Mouse (Mus musculus) CD4-positive, CD25-positive, alpha-beta regulatory T cell, adult 4 months (primary cell): ENCODE data around the gene Syce3. TPM values are rescaled to one million over a fixed set of nuclear protein-coding genes. Genes with fewer than 3 reads are reported as not detected.

Experiments used
- ATAC-seq: one replicate; pipeline ENCODE4 v1.8.0; 2017
- polyA plus RNA-seq, 2 experiments: library from polyadenylated mRNA; unstranded; fragments of 100-300 nt; shearing (Covaris generic); gene quantifications; one replicate each; pipeline ENCODE4 v1.2.1; 2017

Gene Syce3
- polyA plus RNA-seq, 2 experiments from 2014 or later = not detected

- no peak for ATAC-seq
These were observed 11.6 kb upstream of the Syce3 start for GRCm38 (mm10) chr15:89421938-89422337.

DNA sequence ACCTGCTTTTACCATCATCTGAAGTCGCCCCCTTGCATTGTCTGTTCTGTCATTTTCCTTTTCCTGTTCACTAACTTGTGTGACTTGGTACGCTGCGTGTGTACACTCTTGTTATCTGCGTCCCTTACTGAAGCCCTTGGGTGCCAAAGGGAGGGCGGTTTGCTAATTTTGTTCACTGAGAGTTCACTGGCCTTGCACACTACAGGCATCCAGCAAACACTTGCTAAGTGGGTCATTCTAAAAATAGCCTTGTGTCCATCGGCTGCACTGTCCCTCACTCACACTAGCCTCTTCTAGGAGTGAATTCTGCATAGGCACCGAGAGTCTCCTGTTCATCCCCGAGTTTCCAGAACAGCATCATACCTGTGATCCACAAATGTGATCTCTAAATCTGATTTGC, 5.0 kb upstream of the Syce3 start:
- no peak for ATAC-seq

- ATAC-seq = no peak
These were observed 3.6 kb downstream of the Syce3 start for GRCm38 (mm10) chr15:89406691-89407090.

- no peak for ATAC-seq
These were observed 5.3 kb downstream of the Syce3 start for GRCm38 (mm10) chr15:89404831-89405623.

GRCm38 (mm10) chr15:89402471-89402870, 7.8 kb downstream of the Syce3 start:
- no peak for ATAC-seq

DNA sequence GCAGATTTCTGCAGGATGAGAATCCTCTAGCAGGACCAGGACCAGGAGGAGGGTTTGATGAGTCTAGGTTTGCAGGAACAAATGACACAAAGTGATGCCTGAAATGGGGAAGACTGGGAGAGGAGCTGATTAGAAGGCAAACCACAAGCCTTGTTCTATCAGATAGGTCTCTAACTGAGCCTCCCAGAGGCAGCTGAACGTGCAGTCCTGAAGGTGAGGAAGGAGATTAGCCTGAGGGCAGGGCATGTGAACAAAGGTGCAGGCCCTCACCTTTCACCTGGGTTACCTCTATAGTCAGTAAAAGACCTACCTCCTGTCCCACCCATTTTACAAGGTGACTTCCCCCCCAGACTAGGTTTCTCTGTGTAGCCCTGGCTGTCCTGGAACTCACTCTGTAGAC, 10.6 kb downstream of the Syce3 start:
- no peak for ATAC-seq

DNA sequence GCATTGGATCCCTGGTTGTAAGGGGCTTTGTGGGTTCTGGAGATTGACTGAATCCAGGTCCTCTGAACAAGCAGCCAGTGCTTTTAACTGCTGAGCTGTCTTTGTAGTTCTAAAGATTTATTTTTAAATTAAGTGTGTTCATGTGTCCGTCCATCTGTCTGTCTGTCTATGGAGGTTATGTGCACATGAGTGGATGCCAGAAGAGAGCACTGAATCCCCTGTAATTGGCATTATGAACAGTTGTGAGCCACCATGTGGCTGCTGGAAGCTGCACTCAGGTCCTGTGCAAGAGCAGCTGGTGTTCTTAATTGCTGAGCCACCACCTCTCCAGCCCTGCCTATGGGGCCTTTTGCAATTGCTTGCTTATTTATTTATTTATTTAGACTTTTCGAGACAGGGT, 12.2 kb downstream of the Syce3 start:
- no peak for ATAC-seq

DNA sequence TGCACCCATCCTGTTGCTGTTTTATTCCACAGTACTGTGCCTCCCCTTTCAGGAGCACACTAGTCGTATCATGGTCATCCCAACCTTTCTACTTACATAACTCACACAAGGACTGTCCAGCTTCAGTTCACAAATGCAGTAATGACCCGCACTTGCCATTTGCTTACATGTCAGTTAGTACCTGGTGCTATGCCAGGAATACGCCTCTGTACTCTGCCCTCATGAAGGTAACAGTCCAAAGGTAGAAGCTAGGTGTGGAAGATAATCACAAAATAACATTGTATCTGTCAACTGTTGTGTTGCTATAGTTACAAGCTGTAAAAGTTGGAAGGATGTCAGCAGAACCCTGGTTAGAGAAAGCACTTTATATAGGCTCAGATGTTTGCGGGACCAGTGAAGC, 13.4 kb downstream of the Syce3 start:
- ATAC-seq = no peak

DNA sequence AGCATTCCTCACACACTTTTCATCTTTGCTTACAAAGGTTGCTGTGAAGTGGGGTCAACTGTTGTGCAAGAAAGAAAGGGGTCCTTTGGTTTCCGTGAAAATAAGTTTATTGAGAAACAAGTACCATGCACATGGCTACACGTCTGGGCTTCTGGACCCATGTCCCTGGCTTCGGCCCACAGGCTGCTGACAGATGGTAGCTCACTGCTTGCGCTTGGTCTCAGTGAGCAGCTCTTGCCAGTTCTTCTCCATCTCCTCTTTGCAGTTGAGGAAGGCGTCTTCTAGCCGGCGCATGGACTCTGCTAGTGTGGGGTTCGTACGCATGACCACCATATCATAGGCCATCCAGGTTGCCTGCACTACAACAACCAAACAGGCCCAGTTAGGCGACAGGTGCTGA, 20.2 kb downstream of the Syce3 start:
- ATAC-seq = no peak

- peak; percentile 81 for ATAC-seq
These were observed 23.2 kb downstream of the Syce3 start for GRCm38 (mm10) chr15:89387127-89387526.

GRCm38 (mm10) chr15:89384617-89385016, 25.7 kb downstream of the Syce3 start, which contains the start of gene Klhdc7b:
TSS of gene Klhdc7b (plus strand) at chr15:89384917.
- ATAC-seq = no peak

GRCm38 (mm10) chr15:89379429-89379828, 30.9 kb downstream of the Syce3 start:
- ATAC-seq = no peak

- peak; percentile 40 for ATAC-seq
These were observed 31.4 kb downstream of the Syce3 start, which contains the start of gene Odf3b for GRCm38 (mm10) chr15:89378831-89379401. TSS of gene Odf3b (minus strand) at chr15:89379282.

DNA sequence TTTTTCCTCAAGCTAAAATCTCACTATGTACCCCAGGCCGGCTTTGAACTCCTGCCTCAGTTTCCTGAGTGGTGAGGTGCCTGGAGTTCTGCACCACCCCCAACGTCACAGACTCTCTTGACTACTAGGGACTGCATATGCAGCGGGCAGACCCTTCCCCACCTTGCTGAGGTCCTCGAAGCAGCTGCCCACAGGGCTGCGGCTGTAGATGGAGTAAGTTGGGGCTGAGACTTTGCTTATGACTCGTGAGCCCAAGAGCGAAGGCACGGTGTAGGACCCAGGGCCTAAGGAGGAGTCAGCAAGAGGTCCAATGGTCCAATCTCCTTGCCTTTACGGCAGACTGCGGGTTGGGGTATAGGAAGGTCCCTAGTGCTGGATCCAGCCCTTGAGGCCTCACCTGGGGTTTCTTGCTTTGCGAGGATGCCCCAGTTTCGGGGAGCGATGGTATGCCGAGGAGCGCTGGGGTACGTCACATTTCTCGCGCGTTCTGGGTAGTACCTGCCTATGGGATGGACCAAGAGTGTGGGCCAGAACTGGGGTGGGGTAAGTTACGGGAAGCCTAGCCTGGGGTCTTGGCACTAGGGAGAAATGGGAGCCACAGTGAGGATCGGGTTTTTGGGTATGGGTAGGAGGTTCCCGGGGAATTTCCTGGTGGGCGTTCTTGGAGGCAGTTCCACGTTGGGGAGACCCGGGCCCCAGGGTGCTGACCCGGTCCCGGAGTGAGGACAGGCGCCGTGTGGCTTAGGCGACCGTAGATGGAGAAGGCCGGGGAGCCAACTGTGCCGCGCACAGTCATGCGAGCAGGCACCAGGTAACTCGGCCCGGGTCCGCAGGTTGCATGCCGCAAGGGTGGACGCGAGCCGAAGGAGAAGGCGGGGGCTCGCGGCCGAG, 32.1 kb downstream of the Syce3 start:
- ATAC-seq = no peak

DNA sequence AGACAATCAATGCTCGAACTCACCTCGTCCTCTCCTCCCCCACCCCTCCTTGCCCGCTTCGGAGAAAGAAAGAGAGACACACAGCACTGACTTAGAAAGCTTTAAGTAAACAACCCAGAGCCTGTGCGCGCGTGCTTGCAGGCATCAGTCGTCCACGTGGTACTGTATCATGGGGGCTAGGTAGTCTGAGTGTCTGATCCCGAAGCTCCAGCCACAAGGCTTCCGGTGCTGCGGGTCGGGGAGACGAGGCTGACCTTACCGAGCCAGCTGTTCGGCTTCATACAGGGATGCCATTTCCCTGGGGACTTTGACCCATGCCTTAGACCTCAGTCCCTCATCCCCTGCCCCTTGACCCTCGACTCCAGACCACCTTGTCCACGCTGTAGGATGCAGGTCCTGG, 32.9 kb downstream of the Syce3 start:
- ATAC-seq = no peak

- ATAC-seq = no peak
These were observed 33.3 kb downstream of the Syce3 start, which contains the start of gene Tymp for GRCm38 (mm10) chr15:89376957-89377356. TSS of gene Tymp (minus strand) at chr15:89377039.

GRCm38 (mm10) chr15:89376040-89376439, 34.3 kb downstream of the Syce3 start:
- no peak for ATAC-seq

DNA sequence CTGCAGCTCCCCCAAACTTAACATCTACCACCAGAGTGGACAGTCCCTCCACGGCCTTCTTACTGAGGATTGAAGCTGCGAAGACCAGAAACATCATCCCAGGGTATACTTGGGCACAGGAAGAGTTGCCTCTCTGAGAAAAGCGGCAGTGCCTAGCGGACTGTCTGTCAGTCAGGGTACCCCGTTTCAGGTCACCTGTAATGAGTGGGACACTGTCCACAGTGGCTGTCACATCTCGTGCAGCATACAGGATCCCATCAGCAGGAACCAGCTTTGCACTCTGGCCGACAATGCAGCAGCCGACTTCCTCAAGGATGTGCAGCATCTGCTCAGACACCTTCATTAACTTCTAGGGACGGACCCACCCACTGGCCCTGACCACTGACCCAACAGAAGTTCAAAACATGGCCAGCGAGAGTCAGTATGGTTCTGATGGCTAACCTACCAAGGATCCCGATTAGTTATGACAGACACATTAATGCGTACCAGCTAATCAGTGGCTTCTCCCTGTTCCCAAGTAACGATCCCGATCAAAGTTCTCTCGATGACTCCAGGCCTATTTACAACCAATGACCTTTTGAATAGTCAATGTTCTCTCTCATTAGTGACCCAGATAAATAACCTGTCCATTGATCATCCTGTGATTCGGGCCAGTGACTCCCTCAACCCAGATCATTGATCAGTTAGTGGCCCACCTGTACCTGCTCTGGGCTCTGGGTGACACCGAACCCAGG, 35.3 kb downstream of the Syce3 start:
- no peak for ATAC-seq

DNA sequence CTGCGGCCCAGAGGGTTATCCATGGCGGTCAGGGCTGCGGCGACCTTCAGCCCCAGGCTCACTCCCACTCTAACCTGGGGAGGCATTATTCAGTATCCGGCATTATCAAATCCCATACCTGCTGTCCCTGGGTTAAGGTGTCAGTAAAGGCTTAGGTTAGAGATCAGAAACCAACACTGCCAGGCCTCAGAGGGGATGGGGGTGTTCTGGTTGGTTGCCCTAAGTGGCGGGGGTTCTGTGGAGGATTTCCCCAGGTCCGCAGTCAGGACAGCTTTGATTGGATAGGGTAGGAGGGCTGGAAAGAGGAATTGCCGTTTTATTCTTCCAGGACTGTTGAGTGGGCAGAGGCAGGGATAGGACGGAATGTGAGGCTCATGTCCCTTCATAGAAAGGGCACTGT, 36.0 kb downstream of the Syce3 start:
- no peak for ATAC-seq

DNA sequence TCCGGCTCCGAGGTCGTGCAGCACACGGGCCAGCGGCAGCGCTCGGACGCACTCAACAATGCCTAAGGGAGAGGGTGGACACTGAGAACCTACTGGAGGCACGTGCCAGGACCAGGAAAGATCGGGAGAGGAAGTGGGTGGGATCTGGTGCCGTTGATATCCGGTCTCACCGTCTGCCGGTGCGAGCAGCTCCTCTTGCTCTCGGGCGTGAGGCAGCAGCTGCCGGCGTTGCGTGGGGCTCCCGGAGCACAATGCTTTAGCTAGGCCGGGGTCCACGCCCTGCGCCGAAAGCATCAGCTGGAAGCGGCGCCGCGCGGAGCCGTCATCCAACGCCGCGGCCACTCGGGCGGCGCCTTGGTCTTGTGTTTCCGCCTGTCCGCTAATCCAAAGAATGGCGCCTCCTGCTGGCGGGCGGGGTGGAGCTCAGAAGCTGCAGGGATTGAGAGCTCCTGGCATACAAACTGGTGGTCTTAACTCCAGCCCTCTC, 36.5 kb downstream of the Syce3 start, which contains the start of gene Sco2:
Gene Sco2, minus strand, starts transcription at position 85 of the 487 bp plus-strand sequence.
- ATAC-seq = peak; percentile 65

DNA sequence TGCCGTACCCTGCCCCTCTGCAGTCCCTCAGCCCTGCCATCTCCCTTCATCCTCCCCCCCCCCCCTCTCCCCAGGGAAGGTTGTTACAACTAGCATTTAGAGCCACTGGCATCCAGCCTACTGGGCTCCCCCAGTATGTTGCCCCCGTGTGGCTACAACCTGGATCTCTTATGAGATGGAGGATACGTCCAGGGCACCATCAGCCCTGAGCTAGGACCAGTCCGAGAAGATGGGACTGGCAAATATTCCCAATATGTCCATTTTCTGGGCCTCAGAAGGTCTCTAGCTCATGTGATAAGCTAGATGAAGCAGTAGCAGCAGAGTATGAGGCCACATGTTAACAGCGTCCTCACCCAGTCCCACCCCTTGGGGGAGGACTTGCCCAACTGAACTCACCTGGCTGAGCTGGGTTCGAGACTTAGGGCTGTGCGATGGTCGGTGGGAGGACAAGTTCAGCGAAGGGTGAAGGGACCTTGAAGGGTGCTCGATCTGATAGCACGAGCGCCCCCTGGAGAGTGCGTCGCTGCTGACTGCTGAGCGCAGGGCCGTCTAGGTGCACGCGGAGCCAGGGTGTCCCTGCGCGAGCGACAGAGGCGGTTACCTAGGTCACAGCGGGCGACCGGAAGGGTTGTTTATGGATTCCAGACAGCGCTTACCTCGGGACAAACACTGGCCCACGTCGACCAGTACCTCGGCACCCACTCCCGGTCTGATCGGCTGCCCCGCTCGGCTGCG, 37.1 kb downstream of the Syce3 start:
- ATAC-seq = peak; percentile 91
